Mouse (Mus musculus) T-helper 2 cell (primary cell): ENCODE results near the gene Crygn.

ENCODE experiments used
- in situ Hi-C: fragments of 300-600 bp; cut with MboI, MseI; formaldehyde crosslinking; loops from one replicate; pipeline ENCODE4 v1.15.1; 2025; ENCODE audit warnings: high pct_unique_total_duplicates

Gene Crygn

DNA sequence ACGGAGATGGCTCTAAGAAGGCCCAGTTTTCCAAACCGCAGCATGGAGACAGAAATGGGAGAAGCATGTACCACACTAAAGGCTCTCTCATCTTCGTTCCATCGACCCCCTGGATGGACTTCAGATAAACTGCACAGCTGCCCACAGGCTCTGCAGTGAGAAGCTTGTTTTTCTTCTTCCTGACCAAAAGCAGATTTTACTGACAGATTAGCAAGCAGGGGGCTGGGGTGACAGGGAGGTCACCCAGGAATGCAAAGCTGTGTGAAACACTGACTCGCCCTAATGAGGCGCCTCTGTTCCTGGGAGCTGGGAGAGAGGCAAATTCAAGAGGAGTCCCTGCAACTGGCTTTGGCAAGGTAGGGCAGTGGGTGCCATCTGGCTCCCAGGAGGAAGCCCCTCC lies 10.3 kb downstream of the Crygn start:
- in situ Hi-C loops: no loop called here

DNA sequence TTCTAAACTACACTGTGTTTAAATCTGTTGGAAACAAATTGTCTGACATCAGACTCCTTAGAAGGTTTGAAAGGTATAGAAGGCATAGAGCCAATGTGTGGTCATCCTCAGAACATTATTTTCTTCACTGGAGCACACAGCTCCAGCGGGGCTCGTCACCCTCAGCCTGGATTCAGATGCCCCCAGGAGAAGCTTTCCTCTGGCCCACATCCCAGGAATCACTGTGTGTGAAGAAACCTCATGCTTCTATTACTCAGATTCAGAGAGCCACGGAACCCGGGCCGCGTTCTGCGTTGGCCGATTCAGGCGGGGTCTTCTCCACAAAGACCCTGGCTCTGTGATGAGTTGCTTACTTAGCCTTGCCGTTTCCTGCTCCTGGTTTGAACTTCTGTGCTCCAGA lies 13.9 kb downstream of the Crygn start:
- in situ Hi-C loops: no loop called here

DNA sequence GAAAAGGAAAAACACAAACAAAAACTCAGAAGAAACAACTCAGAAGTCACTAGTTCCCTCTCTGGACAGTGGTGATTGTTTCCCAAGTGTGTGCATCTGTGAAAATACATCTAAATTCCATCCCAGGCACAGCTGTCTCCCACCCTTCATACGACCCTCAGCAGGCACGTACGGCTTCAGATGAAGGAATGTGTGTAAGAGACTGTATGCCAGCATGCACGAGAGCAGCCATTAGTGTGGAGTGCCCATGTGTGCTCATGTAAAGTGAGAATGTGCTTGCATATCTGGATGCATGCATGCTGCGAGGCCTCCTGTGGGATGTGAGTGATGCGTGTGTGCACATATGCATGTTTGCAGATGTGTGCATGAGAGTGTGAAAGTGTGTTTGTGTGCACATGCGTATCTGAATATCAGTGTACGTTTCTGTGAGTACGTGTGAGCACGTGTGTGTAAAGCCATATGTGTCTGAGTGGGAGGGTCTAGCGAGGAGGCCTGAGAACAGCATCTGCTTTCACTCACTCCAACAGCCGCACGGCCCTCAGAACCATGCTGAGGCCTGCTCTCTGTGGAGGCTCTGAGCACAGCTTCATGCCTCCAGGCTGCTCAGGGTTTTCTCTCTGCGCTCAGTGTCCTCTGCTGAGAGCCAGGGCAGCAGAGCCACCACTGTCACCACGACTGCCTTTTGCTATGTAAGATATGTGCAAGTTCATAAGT lies 16.5 kb downstream of the Crygn start:
- in situ Hi-C loops: no loop called here

DNA sequence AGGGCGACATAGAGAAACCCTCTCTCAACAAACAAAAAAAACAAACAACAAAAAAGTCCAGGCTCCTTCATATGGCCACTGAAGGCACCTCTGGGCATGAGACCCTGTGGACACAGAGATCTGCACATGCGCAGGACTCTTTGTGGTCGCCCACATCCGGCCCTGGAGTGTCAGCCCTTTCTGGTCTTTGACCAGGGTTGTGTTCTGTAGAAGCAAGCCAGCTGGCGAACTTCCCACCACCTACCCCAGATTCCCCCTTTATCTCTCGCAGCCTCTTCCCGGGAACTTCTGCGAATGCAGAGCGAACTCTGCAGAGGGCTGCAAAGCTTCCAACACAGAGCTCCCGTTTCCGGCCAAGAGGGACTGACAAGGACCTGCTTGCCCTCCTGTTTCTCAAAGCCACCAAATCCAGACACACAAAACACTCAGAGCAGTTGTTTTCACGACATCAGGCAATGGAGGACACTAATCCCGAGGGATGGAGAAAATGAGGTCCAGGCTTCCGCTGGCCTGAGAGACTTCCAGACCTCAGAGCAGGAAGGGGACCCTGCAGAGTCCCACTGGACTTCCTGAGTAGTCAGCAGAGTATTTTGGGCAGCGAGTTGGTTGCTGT lies 18.6 kb downstream of the Crygn start:
- in situ Hi-C loops: no loop called here

DNA sequence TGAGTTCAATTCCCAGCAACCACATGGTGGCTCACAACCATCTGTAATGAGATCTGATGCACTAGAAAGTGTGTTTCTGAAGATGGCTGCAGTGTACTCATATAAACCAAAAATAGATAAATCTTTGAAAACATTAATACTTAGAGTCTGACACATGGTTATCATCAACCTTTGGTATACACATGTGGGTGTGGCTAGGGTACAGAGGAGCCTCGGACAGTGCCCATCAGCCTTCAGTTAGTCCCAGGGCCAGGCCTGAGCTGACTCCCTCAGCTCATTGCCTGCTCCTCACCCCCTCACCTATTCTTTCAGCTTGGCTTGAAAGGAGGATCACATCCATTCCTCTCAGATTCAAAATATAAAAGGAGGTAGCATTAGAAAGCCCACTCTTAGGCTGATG lies 19.3 kb downstream of the Crygn start:
- in situ Hi-C loops: no loop called here

DNA sequence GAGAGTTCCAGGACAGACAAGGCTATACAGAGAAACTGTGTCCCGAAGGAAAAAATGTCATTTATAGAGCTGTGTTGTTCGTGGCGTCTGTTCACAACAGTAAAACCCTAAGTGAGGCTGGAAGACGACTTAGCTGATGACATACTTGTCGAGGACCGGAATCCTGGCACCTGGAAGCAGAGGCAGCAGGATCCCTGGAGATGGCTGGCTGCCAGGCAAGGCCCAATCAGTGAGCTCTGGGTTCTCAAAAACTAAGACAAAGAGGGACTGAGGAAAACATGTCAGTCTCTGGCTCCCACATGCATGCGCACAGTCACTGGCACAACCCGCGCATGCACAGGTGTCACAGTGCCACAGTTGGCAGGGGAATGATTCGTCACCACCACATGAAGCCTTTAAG lies 20.2 kb downstream of the Crygn start:
- in situ Hi-C loops: no loop called here

DNA sequence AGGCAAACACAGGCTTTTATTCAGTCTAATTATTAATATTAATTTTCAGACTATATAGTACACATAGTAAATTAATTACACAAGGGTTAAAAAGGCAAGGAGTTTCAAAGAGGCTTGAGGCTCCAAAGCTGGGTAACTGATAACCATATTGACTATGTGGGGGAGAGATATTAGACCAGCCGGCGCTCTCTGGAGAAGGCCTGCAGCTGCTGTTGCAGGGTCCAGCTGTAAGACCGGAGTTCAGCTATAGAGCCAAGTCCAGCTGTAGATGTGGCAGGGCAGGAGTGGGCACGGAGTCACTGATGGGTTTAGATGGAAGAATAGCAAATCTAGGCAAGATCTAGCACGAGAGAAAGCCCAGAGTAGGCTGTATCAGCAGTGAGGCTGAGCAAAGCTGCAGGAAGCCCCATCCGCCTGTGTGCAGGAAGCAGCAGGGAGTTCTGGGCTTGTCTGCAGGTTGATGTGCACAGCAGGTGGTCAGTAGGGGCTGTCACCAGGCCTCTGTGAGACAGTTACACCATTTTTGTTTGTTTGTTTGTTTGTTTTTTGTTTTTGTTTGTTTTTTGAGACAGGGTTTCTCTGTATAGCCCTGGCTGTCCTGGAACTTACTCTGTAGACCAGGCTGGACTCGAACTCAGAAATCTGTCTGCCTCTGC lies 23.9 kb downstream of the Crygn start:
- in situ Hi-C loops: no loop called here

DNA sequence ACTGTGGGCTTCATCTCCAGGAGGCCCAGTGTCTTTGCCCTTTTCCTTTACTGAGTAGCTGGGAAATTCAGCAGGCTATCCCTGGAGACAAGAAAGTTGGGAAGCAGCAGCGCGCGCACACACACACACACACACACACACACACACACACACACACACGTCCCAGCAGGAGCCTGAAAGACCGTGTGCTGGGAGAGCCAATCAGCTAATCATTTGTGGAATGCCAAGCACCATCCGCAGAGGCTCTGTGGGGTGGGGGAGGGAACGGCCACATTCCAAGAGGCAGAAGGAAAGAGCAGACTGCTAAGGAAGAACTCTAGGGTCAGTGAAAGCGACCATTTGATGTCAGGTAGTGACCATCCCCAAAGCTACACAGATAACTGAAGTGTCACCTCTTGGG lies 24.7 kb downstream of the Crygn start:
- in situ Hi-C loops: no loop called here

DNA sequence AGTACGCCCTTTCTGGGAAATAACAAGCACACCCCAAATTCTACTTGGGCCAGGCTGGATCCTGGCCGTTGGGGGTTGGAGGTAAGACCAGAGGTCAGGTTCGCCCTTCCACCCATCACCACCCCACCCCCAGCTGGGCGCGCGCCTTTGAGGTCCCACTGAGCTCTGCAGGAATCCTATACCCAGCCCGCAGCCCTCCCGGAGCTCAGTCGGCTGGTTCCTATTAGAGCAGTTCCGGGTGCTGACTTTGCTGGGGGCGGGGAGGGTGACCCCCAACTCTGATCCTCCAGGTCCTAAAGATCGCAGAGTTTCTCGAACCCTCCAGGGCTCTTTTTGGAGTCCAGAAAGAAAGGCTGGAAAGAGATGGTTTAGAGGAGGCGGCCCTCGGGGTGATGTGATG lies 26.8 kb downstream of the Crygn start:
- in situ Hi-C loops: no loop called here

DNA sequence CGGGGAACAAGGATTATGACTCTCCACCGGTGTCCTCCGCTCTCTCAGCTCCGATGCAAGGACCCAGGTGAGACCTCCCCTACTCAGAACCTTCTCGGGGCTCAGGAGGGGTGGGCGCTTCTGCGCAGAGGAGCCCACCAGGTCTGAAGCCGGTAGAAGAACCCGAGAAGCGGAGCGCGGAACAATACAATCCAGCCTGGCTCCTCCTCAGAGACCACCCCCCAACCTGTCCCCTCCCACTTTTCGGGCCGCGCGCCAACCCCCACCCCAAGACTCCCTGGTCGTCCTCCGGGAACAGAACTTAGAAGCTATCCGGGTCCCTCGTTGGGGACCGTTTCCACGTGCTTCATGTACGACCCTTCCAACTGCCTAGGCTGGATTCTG lies 27.3 kb downstream of the Crygn start, which contains the start of gene Wdr86:
Gene Wdr86, minus strand, starts transcription at position 240 of the 384 bp plus-strand sequence.
- in situ Hi-C loops: no loop called here

DNA sequence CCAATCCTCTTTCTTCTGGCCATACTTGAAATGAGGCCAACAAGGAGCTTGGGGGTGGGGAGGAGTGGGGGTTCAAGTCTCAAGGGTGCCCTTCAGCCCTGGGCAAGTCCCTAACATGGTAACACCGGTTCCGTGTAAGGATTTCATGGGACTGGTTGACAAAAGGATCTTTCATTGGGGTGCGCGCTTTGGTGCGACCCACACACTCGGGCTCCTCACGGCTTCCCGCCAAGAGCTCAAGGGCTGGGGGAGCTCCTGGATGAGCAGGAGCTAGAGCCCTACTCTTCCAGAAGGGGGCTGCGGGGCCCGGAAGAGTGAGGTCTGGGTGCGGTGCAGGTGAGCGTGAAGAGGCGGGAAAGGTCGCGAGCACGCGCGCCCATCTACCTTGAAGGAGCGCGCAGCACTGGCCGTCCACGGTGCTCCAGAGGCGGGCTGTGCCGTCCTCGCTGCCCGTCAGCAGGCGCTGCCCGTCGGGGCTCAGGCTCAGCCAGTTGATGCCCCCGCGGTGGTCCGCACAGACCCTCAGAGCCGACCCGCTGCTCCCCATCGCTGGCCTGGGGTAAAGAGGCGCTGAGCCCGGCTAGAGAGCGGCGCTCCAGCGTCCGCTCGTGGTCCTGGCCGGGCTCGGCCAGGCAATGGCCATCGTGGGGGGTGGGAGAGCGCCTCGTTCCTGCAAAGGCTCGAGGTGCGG lies 27.9 kb downstream of the Crygn start:
- in situ Hi-C loops: no loop called here

DNA sequence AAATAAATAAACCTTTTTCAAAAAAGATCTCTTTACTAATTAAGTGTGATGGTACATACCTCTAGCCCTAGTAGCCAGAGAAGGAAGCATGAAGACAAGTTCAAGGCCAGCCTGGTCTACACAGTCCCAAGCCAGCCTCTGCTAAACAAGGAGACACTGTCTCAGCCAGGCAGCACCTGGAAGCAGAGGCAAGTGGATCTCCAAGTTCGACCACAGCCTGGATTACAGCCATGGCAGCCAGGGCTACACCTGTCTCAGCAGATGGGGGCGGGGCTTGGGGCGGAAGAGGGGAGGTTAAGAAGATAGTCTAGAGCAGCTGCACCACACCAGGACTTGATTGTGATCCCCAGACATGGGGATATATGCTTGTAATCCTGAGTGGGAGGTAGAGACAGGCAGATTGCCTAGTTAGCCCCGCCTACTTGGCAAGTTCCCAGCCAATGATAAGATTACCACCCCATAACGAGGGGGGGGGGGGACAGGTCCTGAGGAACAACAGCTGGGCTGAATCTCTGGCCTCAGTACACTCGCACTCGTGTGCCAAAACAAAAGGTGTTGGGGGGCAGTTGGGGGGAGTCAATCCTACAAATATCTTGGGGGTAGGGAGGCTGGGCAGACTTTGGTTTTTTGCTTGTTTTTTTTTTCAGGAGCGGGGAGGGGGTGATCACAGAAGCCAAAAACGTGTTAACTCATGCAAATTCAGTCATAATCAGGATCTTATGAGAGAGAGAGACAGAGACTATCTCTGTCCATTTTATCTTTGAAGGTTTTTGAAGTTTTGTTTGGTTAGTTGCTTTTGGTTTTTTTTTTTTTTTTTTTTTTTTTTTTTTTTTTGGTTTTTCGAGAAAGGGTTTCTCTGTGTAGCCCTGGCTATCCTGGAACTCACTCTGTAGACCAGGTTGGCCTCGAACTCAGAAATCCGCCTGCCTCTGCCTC lies 30.6 kb downstream of the Crygn start:
- in situ Hi-C loops: no loop called here

DNA sequence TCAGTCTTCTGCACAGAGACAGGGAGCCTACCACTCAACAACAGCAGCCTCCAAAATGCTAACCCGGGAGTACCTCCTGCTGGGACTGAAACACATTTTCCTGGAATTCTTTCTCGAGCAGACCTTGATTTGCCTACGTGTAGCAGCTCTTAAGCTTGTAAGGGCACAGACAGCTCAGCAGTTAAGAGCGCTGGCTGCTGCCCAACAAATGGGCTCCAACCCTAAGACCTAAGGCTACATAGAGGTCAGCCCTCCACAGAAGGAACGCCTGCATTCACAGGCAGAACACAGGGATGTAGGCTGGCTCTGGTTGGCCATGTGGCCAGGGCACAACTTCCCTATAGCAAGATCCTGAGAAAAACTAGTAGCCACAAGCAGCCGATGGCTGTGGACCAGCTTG lies 31.9 kb downstream of the Crygn start:
- in situ Hi-C loops: no loop called here

DNA sequence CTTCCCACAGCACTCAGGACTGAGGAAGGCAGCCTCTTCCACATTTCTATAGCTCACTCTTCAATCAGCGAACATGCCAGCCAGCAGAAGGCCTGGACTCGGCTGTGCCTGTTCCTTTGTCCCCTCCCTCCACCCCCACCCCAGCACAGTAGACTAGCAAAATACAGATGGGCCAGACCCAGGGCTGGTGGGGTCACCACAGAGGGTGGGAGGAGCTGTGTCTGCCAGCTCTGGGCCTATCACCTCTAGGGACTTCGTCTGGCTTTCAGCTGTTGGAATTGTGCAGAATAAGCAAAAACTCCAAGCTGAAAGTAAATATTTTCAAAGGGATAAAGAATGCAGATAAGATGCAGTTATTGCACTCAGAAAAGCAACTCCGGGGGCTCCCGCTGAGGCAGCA lies 33.0 kb downstream of the Crygn start:
- in situ Hi-C loops: no loop called here

DNA sequence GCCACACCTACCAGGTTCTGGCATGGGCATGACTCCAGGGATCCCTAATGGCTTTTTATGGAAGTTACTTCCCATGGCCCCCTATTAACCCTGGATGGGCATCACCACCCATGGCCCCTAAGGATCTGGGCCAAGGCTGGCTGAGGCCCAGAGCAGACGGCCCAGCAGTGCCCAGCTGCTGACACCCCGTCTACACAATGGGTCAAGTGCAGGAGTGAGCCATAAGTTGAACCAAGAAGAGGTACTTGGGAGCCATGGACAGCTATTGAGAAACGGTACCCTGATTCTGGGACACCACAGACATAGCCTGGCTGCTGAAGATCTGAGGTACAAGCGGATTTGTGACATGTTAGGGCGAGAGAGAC lies 33.6 kb downstream of the Crygn start:
- in situ Hi-C loops: no loop called here

DNA sequence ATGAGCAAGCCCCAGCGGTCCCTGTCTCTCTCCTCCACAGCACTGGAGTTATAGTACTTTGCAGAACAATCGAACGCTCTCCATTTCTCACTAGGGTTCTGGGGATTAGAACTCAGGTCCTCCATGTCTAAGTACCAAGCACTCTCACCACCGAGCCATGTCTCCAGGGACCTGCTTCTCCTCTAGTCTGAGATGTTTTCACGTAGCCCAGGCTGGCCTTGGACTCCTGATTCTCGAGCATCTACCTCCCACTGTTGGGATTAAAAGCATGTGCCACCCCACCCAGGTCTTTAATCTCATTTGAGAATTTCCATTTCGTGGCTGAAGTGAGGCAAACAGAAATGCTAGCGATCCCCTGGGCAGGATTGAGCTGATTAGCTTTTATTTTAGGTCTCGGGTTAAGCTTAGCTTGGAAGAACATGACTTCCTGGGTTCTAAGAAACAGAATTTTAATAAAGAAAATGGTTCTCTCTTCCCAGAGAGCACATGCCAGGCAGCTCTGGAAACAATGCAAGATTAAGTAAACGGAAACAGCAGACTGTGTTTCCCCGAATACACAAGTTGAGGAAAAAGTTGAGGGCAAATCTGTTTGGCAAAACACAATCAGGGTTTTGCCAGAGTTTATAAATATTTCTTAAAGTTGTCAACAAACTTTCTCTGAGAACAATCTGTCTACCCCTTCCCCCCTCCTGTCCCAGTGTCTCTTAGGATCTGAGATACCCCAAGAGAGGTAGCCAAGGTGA lies 34.1 kb downstream of the Crygn start:
- in situ Hi-C loops: no loop called here

DNA sequence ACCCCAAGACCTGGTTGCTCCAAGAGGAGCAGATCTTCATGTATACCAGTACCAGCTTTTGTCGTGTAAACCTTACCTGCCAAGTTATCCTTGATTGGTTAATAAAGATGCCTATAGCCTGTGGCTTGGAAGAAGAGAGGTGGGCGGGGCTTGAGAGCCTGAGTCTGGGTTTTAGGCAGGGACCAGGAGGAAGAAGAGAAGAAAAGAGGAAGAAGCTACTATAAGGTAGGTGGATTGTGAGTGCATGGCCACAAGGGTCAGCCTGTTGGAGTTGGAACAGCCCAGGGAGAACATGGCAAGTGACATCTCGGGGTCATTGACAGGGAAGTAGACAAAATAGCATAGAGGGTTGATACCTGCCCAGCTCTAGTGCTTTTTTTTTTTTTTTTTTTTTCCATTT lies 38.0 kb downstream of the Crygn start:
- in situ Hi-C loops: no loop called here

DNA sequence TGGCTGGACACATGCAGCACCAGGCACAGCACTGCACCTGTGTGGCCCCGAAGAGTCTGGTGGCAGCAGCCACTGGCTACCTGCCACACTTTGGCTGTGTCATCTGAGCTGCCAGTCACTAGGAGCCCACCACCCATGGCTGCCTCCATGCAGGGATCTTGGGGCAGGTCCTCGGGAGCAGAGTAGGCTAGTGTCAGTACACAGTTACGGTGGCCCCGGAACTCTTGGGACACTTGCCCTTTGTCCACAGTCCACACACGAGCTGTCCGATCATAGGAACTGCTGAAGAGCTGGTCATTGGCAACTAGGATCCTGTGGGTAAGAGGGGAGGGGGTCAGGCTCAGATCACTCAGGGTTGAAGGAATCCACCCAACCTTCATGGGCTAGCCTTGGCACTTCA lies 39.7 kb downstream of the Crygn start:
- in situ Hi-C loops: no loop called here

DNA sequence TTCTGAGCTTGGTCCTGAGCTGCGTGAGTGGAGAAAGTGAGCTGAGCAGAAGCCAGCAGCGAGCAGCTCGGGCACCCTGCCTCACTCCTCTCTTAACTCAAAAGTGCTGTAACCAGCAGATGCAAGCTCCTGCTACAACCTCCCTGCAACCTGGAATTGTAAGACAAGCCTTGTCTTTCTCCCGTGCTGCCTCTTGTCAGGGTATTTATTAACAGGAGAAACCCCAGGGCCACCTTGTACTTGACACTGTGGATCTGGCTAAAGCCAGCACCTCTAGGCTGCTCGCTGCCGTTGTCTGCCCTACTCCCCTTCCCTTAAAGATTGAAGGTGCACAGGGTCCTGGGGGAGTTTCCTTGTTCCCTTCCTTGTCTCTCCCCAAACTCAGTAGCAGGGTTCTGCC lies 43.8 kb downstream of the Crygn start:
- in situ Hi-C loops: no loop called here

DNA sequence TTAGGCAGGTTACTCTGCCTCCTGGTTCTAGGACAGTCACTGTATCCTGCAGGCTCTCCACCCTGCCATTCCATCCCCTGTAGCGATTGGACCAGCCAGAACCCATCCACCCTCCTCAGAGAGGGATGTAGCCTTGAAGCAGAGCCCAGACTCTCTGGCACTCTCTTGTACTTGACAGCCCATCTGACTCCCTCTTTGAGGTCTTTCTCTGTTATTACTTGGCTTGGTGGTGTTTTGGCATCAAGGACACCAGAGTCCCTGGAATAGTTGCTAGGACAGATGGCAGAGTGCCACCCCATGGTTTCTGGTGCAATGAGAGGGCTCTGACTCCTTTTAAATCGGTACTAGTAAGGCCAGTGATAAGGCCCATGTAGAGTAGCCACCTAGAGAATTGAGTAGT lies 44.6 kb downstream of the Crygn start:
- in situ Hi-C loops: no loop called here

DNA sequence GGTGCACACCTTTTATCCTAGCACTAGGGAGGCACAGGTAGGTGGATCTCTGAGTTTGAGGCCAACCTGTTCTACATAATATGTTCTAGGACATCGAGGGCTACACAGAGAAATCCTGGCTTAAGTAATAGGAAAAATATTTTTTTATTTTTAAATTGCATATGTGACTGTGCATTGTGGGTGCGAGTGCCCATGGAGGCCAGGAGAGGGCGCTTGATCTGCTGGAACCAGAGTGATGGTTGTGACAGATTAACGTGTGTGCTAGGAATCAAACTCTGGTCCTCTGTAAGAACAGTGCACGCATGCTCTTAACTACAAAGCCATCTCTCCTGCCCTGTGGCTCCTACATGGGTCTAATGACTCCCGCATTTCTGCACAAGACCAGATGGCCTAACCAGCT lies 46.2 kb downstream of the Crygn start:
- in situ Hi-C loops: no loop called here
